Mouse (Mus musculus) liver, postnatal 0 days (tissue): Measurements from ENCODE around the gene Fkbp15. TPM values are rescaled to one million over a fixed set of nuclear protein-coding genes. Genes with fewer than 3 reads are reported as not detected.

Experiments
- ATAC-seq: fragments of 200-750 bp; cut with Nextera tagmentation; 2 replicates; pipeline ENCODE4 v1.8.0; 2017; ENCODE audit warnings: mild to moderate bottlenecking, moderate library complexity
- DNase-seq: peaks from one replicate; pipeline ENCODE4 v3.0.0-alpha.2; 2016
- H3K27ac ChIP-seq: fragments of 300-500 bp; sonication (generic); 2 replicates; pipeline ENCODE4 v1.5.1; 2014; ENCODE audit warnings: antibody characterized with exemption, moderate library complexity, mild to moderate bottlenecking, low read depth
- H3K27me3 ChIP-seq: fragments of 300-500 bp; sonication (generic); 2 replicates; pipeline ENCODE4 v1.6.1; 2014; ENCODE audit warnings: low read length, control low read depth, mixed read lengths; ENCODE audit not compliant: insufficient read depth
- H3K36me3 ChIP-seq: fragments of 300-500 bp; sonication (generic); replicated peaks from 2 replicates; pipeline ENCODE4 v1.6.1; 2014; ENCODE audit warnings: mild to moderate bottlenecking, control low read depth, low read length, moderate library complexity, mixed read lengths; ENCODE audit not compliant: insufficient read depth
- H3K4me1 ChIP-seq: fragments of 300-500 bp; sonication (generic); 2 replicates; pipeline ENCODE4 v1.6.1; 2014; ENCODE audit warnings: antibody characterized with exemption, mild to moderate bottlenecking, control low read depth; ENCODE audit not compliant: insufficient read depth
- H3K4me2 ChIP-seq: fragments of 300-500 bp; sonication (generic); 2 replicates; pipeline ENCODE4 v1.6.1; 2014; ENCODE audit warnings: low read depth, mild to moderate bottlenecking, low read length, moderate library complexity, mixed read lengths
- H3K4me3 ChIP-seq: fragments of 300-500 bp; sonication (generic); 2 replicates; pipeline ENCODE4 v1.5.1; 2014; ENCODE audit warnings: low read depth, low read length
- H3K9ac ChIP-seq: fragments of 300-500 bp; sonication (generic); replicated peaks from 2 replicates; pipeline ENCODE4 v1.6.1; 2014; ENCODE audit warnings: mild to moderate bottlenecking, moderate library complexity
- H3K9me3 ChIP-seq: fragments of 300-500 bp; sonication (generic); 2 replicates; pipeline ENCODE4 v1.6.1; 2016; ENCODE audit warnings: mild to moderate bottlenecking, control low read depth, low read length, mixed read lengths
- CTCF ChIP-seq: sonication (generic); IDR thresholded peaks from 2 replicates; pipeline ENCODE4 v1.5.1; 2016; ENCODE audit warnings: antibody characterized with exemption, low read depth
- EP300 ChIP-seq: IDR thresholded peaks from 2 replicates; pipeline ENCODE4 v1.6.1; 2016; ENCODE audit warnings: antibody characterized with exemption, low read depth, mild to moderate bottlenecking
- WGBS: fragments of 180-500 bp; shearing (Covaris S2); extraction: QIAGEN DNeasy Blood & Tissue Kit; methylation state at CpG from one replicate; pipeline ENCODE4 v1.1.7; 2014; ENCODE audit not compliant: insufficient replicate concordance; 5-methylcytosine and 5-hydroxymethylcytosine counted together
- polyA plus RNA-seq: library from polyadenylated mRNA; unstranded; fragments of >200 nt; fragmentation: Nextera tagmentation; extraction: Ambion mirVana; gene quantifications from 2 replicates; pipeline ENCODE4 v1.2.1, GENCODE M21; 2015

The Fkbp15 gene
- polyA plus RNA-seq, 1 experiment from 2014 or later = 13.3 TPM

DNA sequence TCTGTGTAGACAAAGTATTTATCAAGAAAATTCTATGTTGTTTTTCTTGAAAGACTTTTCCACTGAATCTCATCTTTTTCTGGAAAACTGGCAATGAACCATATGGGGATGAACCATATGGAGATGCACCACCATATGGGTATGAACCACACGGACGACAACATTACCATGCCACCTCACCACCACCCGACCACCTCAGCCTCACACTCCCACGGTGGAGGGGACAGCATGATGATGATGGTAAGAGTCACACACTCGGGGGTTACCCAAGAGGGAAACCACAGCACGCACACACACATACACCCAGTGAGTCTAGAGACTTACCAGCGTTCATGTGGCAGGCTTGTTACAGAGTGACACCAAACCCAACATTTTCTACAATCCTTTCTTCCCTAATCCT lies 25.1 kb upstream of the Fkbp15 start:
- H3K27me3 ChIP-seq = no peaks in the 10 kb centered on the region
- H3K4me1 ChIP-seq = peaks cover 21% of the 10 kb centered on the region
- 80% methylated on average over 7 of the region's 7 CpGs for WGBS
- TF ChIP-seq CTCF (no peak), EP300 (no peak)
- no peak overlapping the region for H3K9ac ChIP-seq
- no peaks in the 10 kb centered on the region for H3K9me3 ChIP-seq
- H3K4me3 ChIP-seq = no peak overlapping the region
- H3K27ac ChIP-seq = no peak overlapping the region
- ATAC-seq = no peak
- H3K4me2 ChIP-seq = no peak overlapping the region
- DNase-seq = no peak
- H3K36me3 ChIP-seq = peaks cover 34% of the 10 kb centered on the region

- TF ChIP-seq CTCF (0 out of 2 replicates have a peak, but pooled peaks have one; percentile 7), EP300 (no peak)
- peak overlapping the region; percentile 22; the same call in 1 of the 2 replicates for H3K4me2 ChIP-seq
- peak overlapping the region; percentile 52 for H3K27ac ChIP-seq
- H3K9ac ChIP-seq = no peak overlapping the region
- peaks cover 28% of the 10 kb centered on the region for H3K36me3 ChIP-seq
- no peaks in the 10 kb centered on the region for H3K9me3 ChIP-seq
- peaks cover 19% of the 10 kb centered on the region for H3K4me1 ChIP-seq
- no peak for DNase-seq
- H3K27me3 ChIP-seq = no peaks in the 10 kb centered on the region
- H3K4me3 ChIP-seq = no peak overlapping the region
- ATAC-seq = peak; percentile 90
- 71% methylated on average over 1 of the region's 1 CpGs for WGBS
Measured at GRCm38 (mm10) chr4:62384159-62384558, 23.8 kb upstream of the Fkbp15 start.

- peak; percentile 78 for ATAC-seq
- peak overlapping the region; percentile 52 for H3K27ac ChIP-seq
- peak overlapping the region; percentile 22 for H3K4me2 ChIP-seq
Measured at GRCm38 (mm10) chr4:62383752-62384151, 23.4 kb upstream of the Fkbp15 start.

DNA sequence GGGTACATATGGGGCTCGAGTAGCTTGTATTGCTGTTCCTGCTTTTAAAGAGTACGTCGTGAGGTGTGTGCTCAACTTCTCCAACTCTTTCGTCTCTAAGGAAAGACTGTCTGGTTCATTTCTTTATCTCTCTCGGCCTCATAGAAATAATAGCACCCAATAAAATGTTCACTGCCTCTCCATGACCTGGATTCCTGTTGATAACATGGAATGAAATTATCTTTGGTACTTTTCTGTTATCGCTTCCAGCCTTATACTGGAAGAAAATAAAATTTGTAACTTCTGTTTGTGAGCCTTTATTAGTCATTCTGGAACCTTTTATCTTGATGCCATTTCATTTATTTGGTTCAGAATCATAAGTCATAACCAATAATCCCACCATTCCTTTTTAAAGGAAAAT lies 22.9 kb upstream of the Fkbp15 start:
- H3K4me1 ChIP-seq = peaks cover 24% of the 10 kb centered on the region
- WGBS = 74% methylated on average over 6 of the region's 6 CpGs
- 0 out of 2 replicates have a peak overlapping the region, but pooled peaks have one; percentile 22 for H3K4me2 ChIP-seq
- H3K27ac ChIP-seq = peak overlapping the region; percentile 52
- H3K4me3 ChIP-seq = no peak overlapping the region
- ATAC-seq = no peak
- H3K9ac ChIP-seq = no peak overlapping the region
- H3K9me3 ChIP-seq = no peaks in the 10 kb centered on the region
- TF ChIP-seq EP300 (peak; percentile 50), CTCF (no peak)
- H3K27me3 ChIP-seq = no peaks in the 10 kb centered on the region
- peaks cover 20% of the 10 kb centered on the region for H3K36me3 ChIP-seq
- no peak for DNase-seq

More at GRCm38 (mm10) chr4:62383752-62384151, 23.4 kb upstream of the Fkbp15 start:
- Histone ChIP-seq H3K4me1 (peaks cover 21% of the 10 kb centered on the region), H3K9me3 (no peaks in the 10 kb centered on the region), H3K4me3 (no peak overlapping the region), H3K27me3 (no peaks in the 10 kb centered on the region), H3K36me3 (peaks cover 24% of the 10 kb centered on the region), H3K9ac (no peak overlapping the region)
- TF ChIP-seq CTCF = no peak
- TF ChIP-seq EP300 = no peak
- WGBS = 66% methylated on average over 7 of the region's 7 CpGs
- no peak for DNase-seq

DNA sequence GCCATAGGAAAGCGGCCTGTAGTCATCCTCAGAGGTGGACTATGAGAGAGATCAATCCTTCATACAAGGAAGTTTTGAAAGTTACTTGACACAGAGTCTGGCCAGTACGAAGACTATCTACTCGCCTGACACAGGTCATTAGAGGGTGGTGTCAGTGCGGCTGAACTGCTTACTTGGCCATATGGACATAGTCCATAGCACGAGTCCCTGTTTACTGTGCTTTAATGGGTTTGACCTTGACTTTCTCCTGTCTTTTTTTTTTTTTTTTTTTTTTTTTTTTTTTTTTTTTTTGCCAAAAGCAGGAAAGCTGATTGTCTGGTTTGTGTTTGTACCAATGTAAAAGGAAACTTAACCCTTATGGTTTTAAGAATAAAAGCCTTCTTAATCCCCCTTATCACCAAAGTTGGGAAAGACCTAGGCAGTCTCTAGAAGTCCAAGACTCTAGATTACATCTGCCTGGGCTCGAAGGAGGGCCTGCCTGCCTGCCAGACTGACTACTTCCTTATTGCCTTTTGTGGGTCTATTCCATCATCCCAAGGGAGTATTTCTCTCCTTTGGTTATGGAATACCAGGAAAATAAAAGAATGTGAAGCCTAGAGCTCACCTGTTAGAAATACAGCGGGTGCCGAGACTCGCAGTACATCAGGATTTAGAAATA lies 19.5 kb upstream of the Fkbp15 start:
- Histone ChIP-seq H3K9me3 (no peaks in the 10 kb centered on the region), H3K27me3 (no peaks in the 10 kb centered on the region), H3K27ac (peak overlapping the region; percentile 2; the same call in 1 of the 2 replicates), H3K4me2 (no peak overlapping the region), H3K36me3 (no peaks in the 10 kb centered on the region), H3K9ac (no peak overlapping the region), H3K4me1 (peaks cover 33% of the 10 kb centered on the region), H3K4me3 (no peak overlapping the region)
- TF ChIP-seq CTCF = no peak
- no peak for TF ChIP-seq EP300
- ATAC-seq (no peak), DNase-seq (no peak)
- WGBS = 66% methylated on average over 9 of the region's 9 CpGs

DNA sequence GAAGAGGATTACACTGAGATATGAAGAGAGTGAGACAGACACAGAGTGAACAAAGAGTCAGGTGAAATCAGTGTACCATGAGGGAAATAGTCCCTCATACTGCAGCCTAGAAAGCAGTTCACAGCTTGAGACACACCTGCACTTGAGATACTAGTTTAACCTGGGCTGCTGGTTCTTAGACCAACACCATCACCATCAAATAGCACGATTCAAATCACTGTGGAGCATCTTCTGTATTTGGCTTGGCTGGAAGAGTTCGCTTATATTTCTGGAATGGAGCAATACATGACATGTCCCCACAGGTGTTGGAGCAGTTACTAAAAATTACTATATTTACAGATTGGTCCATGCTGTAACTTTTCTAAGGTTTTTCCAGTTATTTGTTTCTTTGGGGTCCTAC lies 15.8 kb upstream of the Fkbp15 start:
- no peak overlapping the region for H3K9ac ChIP-seq
- TF ChIP-seq EP300 (no peak), CTCF (no peak)
- no peak overlapping the region for H3K4me3 ChIP-seq
- H3K36me3 ChIP-seq = no peaks in the 10 kb centered on the region
- H3K27ac ChIP-seq = no peak overlapping the region; the same call in 1 of the 2 replicates
- no peak overlapping the region for H3K4me2 ChIP-seq
- H3K9me3 ChIP-seq = no peaks in the 10 kb centered on the region
- H3K4me1 ChIP-seq = peaks cover 51% of the 10 kb centered on the region
- DNase-seq = no peak
- H3K27me3 ChIP-seq = no peaks in the 10 kb centered on the region
- 83% methylated on average over 2 of the region's 2 CpGs for WGBS
- ATAC-seq = no peak
